Mouse (Mus musculus) kidney, adult 2 months (tissue): ENCODE results near the gene Dmxl2. TPM values are rescaled to one million over a fixed set of nuclear protein-coding genes. Genes with fewer than 3 reads are reported as not detected.

Experiments used
- DNase-seq: peaks from one replicate; pipeline ENCODE4 v3.0.0; 2021
- H3K27ac ChIP-seq: fragments of 200-500 bp; 2 replicates; pipeline ENCODE4 v1.5.1; 2012; ENCODE audit warnings: low read depth, low read length, control low read depth, inconsistent platforms; ENCODE audit not compliant: insufficient read depth
- H3K27me3 ChIP-seq: fragments of 200-500 bp; replicated peaks from 2 replicates; pipeline ENCODE4 v1.6.1; 2012; ENCODE audit warnings: mild to moderate bottlenecking, moderate library complexity, low read length, inconsistent platforms; ENCODE audit not compliant: control insufficient read depth, insufficient read depth
- H3K36me3 ChIP-seq: fragments of 200-500 bp; 2 replicates; pipeline ENCODE4 v1.6.1; 2012; ENCODE audit warnings: mild to moderate bottlenecking, moderate library complexity, low read length, inconsistent platforms; ENCODE audit not compliant: control insufficient read depth, insufficient read depth
- H3K4me1 ChIP-seq: fragments of 200-500 bp; 2 replicates; pipeline ENCODE4 v1.6.1; 2011; ENCODE audit warnings: low read length; ENCODE audit not compliant: control insufficient read depth, insufficient read depth
- H3K4me3 ChIP-seq: fragments of 200-500 bp; 2 replicates; pipeline ENCODE4 v1.5.1; 2011; ENCODE audit warnings: mild to moderate bottlenecking, low read depth, low read length, control low read depth; ENCODE audit not compliant: insufficient read depth
- CTCF ChIP-seq: fragments of 200-500 bp; conservative IDR thresholded peaks from 2 replicates; pipeline ENCODE4 v1.5.1; 2011; ENCODE audit warnings: low read depth, mild to moderate bottlenecking, control low read depth, low read length, moderate library complexity, mixed read lengths; ENCODE audit not compliant: insufficient read depth, insufficient read length
- POLR2A ChIP-seq: fragments of 200-500 bp; IDR thresholded peaks from one replicate; pipeline ENCODE4 v1.6.1; 2011; ENCODE audit warnings: low read depth, low read length, control low read depth
- WGBS: fragments of 180-500 bp; shearing (Covaris S2); methylation state at CpG from one replicate; pipeline ENCODE4 v1.1.7; 2018; 5-methylcytosine and 5-hydroxymethylcytosine counted together
- polyA plus RNA-seq: library from polyadenylated mRNA; depleted of rRNA; stranded (reverse); fragments of >200 nt; gene quantifications from 2 replicates; pipeline ENCODE4 v1.2.3, GENCODE M21; 2012; rRNA removed

Dmxl2 gene
- 8.9 and 10.4 TPM in 2 replicates for polyA plus RNA-seq

GRCm38 (mm10) chr9:54501453-54502110 lies at the start of gene Dmxl2:
Gene Dmxl2 (minus strand): TSS chr9:54501626.
- Histone ChIP-seq H3K27me3 (no peaks in the 10 kb centered on the region; the same call in 1 of the 2 replicates), H3K27ac (peak within 1 kb of the TSS; percentile 87), H3K4me3 (peak within 1 kb of the TSS; percentile 100), H3K36me3 (no peaks in the 10 kb centered on the region), H3K4me1 (peaks cover 3% of the 10 kb centered on the region)
- 3% methylated on average over 97 of the region's 99 CpGs for WGBS
- peak; percentile 97 for DNase-seq
- TF ChIP-seq POLR2A (peak; percentile 45), CTCF (no peak)

DNA sequence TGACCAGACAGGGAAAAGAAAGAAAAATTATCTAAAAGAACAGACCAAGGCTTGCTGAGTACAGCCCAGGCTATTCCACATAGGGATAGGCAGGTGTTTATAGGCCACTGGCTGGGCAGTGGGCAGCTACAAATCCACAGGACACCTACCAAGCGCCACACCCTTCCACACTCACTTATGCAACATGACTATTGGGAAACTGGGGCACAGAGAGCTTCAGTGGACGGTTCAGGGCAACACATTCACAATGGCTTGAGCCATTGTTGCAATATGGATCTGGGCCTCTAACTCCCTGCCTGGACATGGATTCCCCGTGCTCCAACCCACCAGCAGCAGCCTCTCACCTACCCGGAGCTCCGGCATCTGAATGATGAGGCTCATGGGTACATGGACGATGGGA lies 48.0 kb upstream of the Dmxl2 start:
- WGBS = 90% methylated on average over 6 of the region's 6 CpGs

GRCm38 (mm10) chr9:54547536-54547935 lies 46.1 kb upstream of the Dmxl2 start:
- Histone ChIP-seq H3K4me3 (no peak overlapping the region), H3K36me3 (no peaks in the 10 kb centered on the region), H3K4me1 (no peaks in the 10 kb centered on the region), H3K27ac (no peak overlapping the region), H3K27me3 (no peaks in the 10 kb centered on the region)
- peak; percentile 68 for DNase-seq
- 11% methylated on average over 5 of the region's 5 CpGs for WGBS
- TF ChIP-seq CTCF (peak; percentile 91), POLR2A (no peak)

More for the DNA sequence above, 48.0 kb upstream of the Dmxl2 start:
- H3K4me3 ChIP-seq = no peak overlapping the region
- no peak for DNase-seq
- no peaks in the 10 kb centered on the region for H3K4me1 ChIP-seq
- no peak overlapping the region for H3K27ac ChIP-seq
- no peaks in the 10 kb centered on the region for H3K27me3 ChIP-seq
- H3K36me3 ChIP-seq = no peaks in the 10 kb centered on the region
- TF ChIP-seq POLR2A (no peak), CTCF (no peak)

DNA sequence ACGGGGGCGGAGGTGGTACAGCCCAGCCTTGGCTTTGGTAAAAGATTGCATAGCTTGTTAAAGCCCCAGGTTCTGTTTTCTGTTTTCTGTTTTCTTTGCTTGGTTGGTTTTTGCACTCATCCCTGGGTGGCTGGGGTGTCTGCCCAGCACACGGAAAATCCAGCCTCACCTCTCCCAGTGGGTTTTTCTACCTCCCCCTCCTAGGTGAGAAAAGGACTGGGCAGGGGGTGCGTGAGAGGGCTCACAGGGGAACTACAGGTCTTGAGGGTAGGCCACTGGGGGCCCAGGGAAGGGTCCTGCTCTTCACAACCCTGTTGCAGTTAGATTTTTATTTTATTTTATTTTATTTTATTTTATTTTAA lies 43.5 kb upstream of the Dmxl2 start:
- H3K27ac ChIP-seq = no peak overlapping the region
- no peak for DNase-seq
- no peaks in the 10 kb centered on the region for H3K27me3 ChIP-seq
- no peak overlapping the region for H3K4me3 ChIP-seq
- TF ChIP-seq POLR2A (no peak), CTCF (no peak)
- 72% methylated on average over 4 of the region's 4 CpGs for WGBS
- no peaks in the 10 kb centered on the region for H3K36me3 ChIP-seq
- H3K4me1 ChIP-seq = no peaks in the 10 kb centered on the region

DNA sequence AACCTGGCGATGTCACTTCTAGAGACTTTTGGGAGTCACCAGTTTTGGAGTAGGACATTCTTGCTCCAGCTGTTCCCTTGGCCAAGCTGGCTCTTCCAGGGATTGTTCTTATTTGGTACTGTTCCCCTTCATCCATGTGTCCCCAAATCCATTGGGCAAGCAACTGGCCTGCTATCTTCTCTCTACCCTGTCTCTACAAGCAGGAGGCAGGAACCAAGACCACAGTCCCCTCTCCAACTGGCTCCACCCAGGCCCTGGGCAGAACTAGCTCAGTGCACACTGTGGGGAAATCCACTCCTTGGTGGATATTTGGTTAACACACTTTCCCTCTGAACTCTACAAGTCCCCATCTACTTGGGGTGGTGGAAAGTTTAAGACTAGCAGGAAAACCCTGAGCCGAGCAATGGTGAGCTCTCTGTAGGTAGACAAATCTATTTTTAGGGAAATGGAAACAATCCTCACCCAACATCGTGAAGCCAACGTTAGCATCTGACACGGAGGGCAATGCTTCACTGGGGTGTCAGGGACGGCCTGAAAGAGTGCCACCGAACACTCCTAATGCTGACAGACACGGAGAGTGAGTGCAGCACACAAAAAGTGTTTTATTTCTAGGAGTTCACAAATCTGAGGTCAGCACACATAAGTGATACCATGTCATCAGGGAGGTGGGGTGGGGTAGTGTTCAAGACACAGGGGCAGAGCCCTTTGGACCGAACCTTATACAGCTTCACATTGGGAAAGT lies 43.0 kb upstream of the Dmxl2 start:
- Histone ChIP-seq H3K4me1 (no peaks in the 10 kb centered on the region), H3K4me3 (no peak overlapping the region), H3K27me3 (no peaks in the 10 kb centered on the region), H3K36me3 (no peaks in the 10 kb centered on the region), H3K27ac (no peak overlapping the region)
- WGBS = 77% methylated on average over 9 of the region's 9 CpGs
- no peak for TF ChIP-seq POLR2A
- TF ChIP-seq CTCF = no peak
- DNase-seq = no peak

GRCm38 (mm10) chr9:54540801-54541200 lies 39.4 kb upstream of the Dmxl2 start:
- Histone ChIP-seq H3K36me3 (no peaks in the 10 kb centered on the region), H3K4me3 (no peak overlapping the region), H3K27me3 (no peaks in the 10 kb centered on the region), H3K4me1 (peaks cover 3% of the 10 kb centered on the region; the same call in 1 of the 2 replicates), H3K27ac (no peak overlapping the region)
- TF ChIP-seq CTCF = no peak
- WGBS = 80% methylated on average over 5 of the region's 5 CpGs
- no peak for DNase-seq

- Histone ChIP-seq H3K36me3 (no peaks in the 10 kb centered on the region), H3K27me3 (no peaks in the 10 kb centered on the region), H3K4me1 (peaks cover 3% of the 10 kb centered on the region; the same call in 1 of the 2 replicates), H3K4me3 (no peak within 1 kb of the TSS), H3K27ac (no peak within 1 kb of the TSS)
- TF ChIP-seq CTCF (no peak), POLR2A (no peak)
- WGBS = 94% methylated on average over 14 of the region's 14 CpGs
- no peak for DNase-seq
Observed at GRCm38 (mm10) chr9:54538684-54539083, 37.3 kb upstream of the Dmxl2 start, which contains the start of gene Sh2d7. Gene Sh2d7 (plus strand): TSS chr9:54538984.
